Mouse (Mus musculus): ENCODE results near the gene Ifnb1.
"Not testable (repeated sequence)": the region's sequence is repeated elsewhere in the genome, so short reads cannot be mapped to it uniquely, and the experiment has no call there.

The Ifnb1 gene

GRCm38 (mm10) chr4:88522674-88523073, at the start of gene Ifnb1:
Ifnb1 (minus strand) TSS chr4:88522774.
- no peak for DNase-seq (ENCODE audit: low spot score)

- no peak for DNase-seq (ENCODE audit: low spot score)
Measured at GRCm38 (mm10) chr4:88571698-88572097, 49.1 kb upstream of the Ifnb1 start, which contains the start of gene Ifna14. Ifna14 (minus strand) TSS chr4:88571798.

- DNase-seq (ENCODE audit: low spot score): no peak
Measured at GRCm38 (mm10) chr4:88561791-88562190, 39.2 kb upstream of the Ifnb1 start.

DNA sequence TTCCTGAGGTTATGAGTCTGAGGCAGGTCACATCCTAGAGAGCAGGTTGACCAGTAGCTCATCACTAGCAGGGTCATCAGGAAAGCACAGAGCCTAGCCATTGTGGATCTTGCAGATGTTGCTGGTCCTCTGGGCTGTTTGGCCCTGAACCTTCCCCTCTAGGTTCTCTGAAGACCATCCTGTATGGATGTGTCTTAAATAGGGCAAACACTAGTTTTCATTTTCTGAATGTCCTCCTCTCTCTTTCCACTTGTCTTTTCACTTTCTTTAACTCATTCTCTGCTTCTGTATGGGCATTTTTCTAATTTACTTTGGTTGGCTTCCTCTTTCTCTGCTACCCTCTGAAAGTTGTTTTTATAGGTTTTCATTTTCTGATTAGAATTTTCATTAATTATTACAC, 35.6 kb upstream of the Ifnb1 start, which contains the start of gene Ifna15:
Gene Ifna15, minus strand, starts transcription at position 101 of the 400 bp plus-strand sequence.
- DNase-seq (ENCODE audit: low spot score): not testable (repeated sequence)

DNA sequence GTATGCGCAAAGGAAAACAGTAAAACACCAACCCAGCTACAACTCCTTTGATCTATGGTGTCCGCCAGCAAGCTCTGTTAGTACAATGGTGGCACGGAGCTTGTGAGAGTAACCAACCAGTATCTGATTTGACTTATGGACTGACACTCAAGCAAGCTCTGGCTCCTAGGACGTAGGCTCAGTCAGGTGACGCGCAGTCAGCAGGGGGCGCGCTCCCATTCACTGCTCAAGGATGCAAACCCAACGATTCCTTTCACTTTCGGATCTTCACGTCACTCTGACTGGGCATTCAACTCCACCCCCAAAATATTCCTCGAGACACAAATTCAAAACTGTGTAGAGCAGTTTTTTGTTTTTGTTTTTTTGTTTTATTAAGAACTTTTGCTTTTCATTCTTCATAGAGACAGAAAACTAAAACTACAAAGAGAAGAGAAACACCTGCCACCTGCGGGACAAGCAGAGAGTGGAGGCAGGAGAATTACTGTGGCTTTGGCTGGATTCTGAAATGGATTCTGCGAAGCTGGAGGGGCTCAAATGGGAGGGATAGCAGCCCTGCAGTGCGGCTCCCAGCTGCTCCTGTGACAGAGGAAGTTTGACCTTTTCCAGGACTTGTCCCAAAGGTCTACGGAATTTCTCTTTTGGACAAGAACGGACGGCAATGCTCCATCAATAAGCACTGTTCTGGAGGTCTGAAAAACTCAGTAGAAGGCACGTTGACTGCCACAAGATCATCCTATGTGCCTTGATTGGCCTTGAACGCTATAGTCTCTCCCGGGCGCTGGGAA, 27.8 kb upstream of the Ifnb1 start:
- peak; percentile 83 for DNase-seq (ENCODE audit: low spot score)

- no peak for DNase-seq (ENCODE audit: low spot score)
Measured at GRCm38 (mm10) chr4:88547986-88548385, 25.4 kb upstream of the Ifnb1 start.

GRCm38 (mm10) chr4:88543649-88544234, 21.2 kb upstream of the Ifnb1 start:
- peak; percentile 31 for DNase-seq (ENCODE audit: low spot score)

- DNase-seq (ENCODE audit: low spot score): no peak
Measured at GRCm38 (mm10) chr4:88537328-88537727, 14.8 kb upstream of the Ifnb1 start.

GRCm38 (mm10) chr4:88536640-88537039, 14.1 kb upstream of the Ifnb1 start:
- no peak for DNase-seq (ENCODE audit: low spot score)

- DNase-seq (ENCODE audit: low spot score): no peak
Measured at GRCm38 (mm10) chr4:88535742-88536141, 13.2 kb upstream of the Ifnb1 start.

DNA sequence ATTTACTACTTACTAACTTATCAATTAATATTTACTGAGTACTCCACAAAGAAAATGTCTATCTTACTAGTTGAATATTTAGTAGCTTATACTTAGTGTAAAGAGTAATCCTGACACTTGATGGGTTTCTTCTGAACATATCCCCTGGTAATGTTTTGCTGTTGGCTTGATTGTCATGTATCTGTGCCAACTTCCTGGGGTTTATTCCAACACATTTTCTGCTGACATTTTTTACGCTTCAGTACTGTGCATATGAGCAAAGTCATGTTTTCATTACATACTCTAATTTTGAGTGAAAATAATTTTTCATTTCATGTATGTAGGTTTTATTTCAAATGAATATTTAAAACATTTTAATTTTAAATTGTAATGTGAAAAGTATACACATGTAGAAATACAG, 12.3 kb upstream of the Ifnb1 start:
- no peak for DNase-seq (ENCODE audit: low spot score)

DNA sequence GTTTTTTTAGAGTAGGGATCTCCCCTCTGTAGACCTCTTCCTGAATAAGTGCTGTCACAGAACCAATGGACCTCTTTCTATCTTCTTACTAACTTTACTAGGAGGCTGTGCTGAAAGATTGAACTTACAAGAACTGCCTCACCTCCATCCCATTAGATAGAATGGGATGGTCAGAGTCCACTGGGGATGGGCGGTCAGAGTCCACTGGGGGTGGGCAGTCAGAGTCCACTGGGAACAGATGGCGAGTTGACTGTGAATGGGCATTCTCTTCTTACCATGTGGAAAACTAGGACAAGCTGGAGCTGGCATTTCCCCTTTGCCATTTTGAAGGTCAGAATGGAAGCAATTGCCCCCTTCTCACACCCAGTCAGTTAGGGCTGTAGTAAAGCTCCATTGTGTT, 10.9 kb upstream of the Ifnb1 start:
- DNase-seq (ENCODE audit: low spot score): no peak

DNA sequence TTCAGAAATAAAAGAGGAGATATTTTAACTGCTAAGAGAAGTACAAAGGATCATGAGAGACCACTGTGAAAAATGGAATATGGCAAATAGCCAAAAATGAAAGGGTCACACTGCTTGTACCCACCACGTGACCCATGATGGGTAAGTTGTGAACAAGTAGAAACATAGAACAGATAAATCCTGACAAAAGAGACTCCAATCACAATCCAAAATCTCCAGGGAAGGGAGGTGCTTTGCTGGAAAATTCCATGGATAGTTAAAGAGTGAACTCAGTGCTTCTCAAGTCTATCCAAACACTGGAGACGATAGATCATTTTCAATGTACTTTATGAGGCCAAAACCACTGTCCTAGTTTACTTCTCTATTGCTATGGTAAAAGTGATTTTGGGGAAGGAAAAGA, 8.3 kb upstream of the Ifnb1 start:
- DNase-seq (ENCODE audit: low spot score): no peak

DNA sequence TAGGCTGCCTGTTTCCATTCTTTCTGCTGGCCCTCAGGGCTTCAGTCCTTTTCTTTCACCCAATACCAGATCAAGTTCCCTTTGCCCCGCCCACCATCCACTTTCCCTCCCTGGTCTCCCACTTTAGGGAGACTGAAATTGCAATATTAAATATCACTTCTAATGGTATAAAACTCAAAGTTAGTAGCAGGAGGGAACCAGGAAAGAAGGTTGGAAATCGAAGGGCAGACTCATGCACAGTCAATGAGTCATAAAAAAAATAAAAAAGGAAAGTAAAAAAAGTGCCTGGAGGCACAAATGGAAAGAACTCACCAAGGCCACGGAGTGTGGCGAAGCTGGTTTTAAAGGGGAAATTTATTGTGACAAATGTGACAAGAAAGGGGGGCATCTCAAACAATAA, 7.7 kb upstream of the Ifnb1 start:
- DNase-seq (ENCODE audit: low spot score): no peak

- no peak for DNase-seq (ENCODE audit: low spot score)
Measured at GRCm38 (mm10) chr4:88526379-88527049, 3.9 kb upstream of the Ifnb1 start.

DNA sequence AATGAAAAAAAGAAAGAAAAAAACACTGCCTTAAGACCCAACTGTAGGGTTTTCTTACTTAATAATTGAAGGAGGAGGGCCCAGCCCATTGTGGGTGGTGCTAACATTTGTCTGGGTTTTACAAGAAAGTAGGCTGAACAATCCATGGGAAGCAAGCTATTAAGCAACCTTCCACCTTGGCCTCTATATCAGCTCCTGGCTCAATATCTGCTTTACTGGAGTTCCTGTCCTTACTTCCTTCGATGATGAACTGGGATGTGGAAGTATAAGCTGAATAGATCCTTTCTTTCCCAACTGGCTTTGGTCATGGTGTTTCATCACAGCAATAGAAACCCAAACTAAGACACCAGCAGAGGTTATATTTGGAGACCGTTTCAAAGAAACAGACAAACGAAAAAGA, 2.8 kb upstream of the Ifnb1 start:
- DNase-seq (ENCODE audit: low spot score): no peak

DNA sequence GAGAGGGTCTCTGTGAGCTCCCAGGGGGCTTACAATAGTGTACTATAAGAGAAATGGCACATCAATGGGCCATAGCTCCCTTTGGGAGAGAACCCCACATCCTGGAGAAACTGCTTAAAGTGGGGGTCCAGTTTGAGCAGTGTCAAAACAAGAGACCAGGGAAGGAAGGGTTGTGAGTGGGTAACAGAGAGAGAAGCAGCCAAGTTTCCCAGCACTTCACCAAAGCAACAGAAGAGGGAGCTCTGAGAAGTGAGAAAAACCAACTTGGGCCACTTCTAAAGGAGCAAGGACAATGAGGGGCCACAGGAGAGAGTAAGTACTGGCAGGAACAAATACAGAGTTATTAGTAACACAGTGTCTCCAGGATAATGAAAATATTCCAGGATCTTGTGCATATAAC, 667 bp upstream of the Ifnb1 start:
- no peak for DNase-seq (ENCODE audit: low spot score)

DNA sequence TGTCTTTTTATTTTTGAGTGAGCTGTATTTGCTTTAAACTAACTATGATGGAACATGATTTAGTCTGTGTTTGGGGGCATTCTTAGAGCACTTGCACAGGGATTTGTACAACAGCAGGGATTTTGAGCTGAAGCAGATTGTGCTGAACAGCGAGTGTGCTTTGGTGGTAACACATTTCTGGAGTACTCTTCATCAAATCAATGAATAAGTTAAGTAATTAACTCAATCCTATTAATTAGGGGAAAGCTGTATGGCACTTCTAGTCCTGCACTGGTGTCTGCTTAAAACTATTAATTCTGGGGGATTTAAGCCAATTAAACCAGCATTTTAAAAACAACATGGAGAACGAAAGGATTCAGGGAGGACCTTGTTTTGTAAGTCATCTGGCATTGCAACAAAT, 4.6 kb downstream of the Ifnb1 start:
- no peak for DNase-seq (ENCODE audit: low spot score)

DNA sequence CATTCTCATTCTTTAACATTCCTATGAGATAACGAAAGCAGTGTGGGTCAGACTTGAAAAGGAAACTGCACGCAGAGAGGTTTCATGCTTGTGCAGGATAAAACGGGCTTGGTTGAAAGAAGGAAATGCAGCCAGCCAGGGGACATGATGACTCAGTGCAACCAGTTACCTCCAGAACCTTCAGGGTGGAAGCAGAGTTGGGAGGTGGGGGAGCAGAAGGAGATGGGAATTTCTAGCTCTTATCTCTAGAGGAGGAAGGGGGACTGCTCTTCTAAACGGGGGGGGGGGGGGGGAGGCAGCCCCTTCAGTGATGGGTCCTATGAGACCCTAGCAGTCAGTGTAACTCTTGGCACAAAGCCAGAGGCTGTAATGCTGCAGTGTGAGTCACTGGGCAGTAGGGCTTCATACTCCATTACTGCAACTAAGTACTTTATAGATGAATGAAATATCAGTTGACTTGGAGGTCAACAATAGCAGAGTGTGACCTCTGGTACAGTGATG, 6.8 kb downstream of the Ifnb1 start:
- no peak for DNase-seq (ENCODE audit: low spot score)

GRCm38 (mm10) chr4:88515250-88515649, 7.3 kb downstream of the Ifnb1 start:
- DNase-seq (ENCODE audit: low spot score): no peak

DNA sequence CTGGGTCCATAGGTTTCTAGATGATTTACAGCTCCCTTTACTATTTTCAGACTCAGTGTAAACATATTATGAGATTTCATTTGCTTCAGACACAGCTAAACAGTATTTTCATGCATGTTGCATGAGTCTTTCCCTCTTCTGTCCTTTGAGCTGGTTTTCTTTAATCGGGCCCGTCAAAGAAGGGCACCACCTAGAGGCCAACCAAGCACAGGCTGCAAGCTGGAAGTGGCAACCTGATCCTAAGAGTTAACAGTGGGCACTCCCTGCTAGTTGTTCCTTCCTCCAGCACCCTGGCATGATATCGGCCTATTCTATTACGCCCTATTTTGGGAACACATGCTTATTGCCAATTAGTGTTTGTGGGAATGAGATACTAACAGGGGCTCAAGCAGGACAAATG, 8.2 kb downstream of the Ifnb1 start:
- DNase-seq (ENCODE audit: low spot score): peak; percentile 11

- DNase-seq (ENCODE audit: low spot score): no peak
Measured at GRCm38 (mm10) chr4:88513743-88514142, 8.8 kb downstream of the Ifnb1 start.

DNA sequence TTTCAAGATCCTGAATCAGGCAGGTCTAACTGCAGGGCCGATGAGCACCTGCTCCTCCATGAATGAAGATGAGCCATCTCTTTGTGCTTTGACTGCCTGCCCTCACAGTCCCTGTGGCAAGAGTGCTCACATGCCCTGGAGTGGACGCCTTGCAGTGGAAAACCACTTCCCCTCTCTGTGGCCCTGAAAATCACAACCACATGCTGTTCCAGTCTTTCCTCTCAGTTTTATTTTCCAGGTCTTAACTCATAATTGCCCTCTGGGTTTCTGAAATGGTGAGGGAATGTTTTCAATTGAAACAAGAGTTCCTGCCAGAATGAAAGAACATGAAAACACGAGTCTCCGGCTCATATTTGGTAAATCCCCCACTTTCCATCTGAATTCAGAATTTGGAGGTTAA, 18.8 kb downstream of the Ifnb1 start:
- no peak for DNase-seq (ENCODE audit: low spot score)
